Mouse (Mus musculus): ENCODE results near the gene Arhgap17. TPM values are rescaled to one million over a fixed set of nuclear protein-coding genes. Genes with fewer than 3 reads are reported as not detected.

Arhgap17 gene
- 10 to 100 TPM; 17.8 to 24.4 TPM for polyA plus RNA-seq (2017; shearing (Covaris generic))

DNA sequence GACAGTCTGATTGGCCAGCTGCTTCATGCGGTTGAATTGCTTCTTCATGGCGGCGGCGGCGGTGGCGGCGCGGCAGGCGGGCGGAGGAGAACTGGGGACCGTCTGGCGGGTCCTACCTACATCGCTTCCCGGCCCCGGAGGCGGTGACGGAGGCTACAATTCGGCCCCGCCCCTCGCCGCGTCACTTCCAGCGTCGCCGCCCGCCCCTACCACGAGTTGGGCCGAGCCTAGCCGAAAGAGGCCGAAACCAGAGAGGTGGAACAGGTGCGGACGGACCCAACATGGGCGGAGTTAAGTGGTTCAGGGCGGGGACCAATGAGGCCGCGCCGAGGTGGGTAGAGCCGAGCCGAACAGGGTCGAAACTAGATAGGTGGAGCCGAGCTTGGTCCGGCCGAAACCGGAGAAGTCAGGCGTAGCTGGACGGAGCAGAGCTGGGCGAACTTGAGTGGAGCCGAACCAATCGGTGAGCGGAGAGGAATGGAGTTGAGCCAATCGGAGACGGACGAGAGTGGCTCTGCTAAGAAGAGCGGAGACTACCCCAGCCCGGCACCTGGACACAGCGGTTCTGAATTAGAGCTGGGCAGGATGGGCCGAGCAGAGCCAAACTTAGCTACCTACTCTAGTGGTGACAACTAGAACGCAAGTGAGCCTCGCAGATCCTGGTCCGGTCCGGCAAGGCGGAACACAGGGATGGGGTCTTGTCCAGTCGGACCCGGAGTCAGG, at the start of gene Arhgap17, which contains the start of gene Lcmt1:
TSS of gene Arhgap17 (minus strand) at position 157 of the 723 bp plus-strand sequence.
TSS of gene Lcmt1 (plus strand) at position 26 of the 723 bp plus-strand sequence.
- peak; percentile 94 for ATAC-seq

DNA sequence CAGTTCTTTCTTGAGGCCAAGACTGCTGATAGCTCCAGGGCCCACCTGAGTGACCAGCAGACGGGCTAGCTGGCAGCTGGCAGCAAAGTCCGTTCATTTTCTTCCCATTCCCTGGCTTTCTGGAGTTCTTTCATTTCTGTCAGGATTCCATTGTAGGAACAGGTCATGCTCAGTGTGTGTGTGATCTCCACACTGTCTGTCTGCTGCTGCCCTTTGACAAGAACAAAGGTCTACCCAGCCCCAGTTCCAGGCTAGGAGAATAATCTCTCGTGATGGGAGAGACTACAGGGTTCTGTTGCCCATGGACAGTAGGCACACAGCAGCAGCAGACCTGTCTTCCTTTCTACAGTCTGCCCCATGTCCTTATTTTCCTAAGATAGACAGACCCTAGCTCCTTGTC, 47.9 kb upstream of the Arhgap17 start:
- ATAC-seq = no peak

- no peak for ATAC-seq
These were observed 47.1 kb upstream of the Arhgap17 start for GRCm38 (mm10) chr7:123416803-123417202.

- ATAC-seq = no peak
These were observed 42.4 kb upstream of the Arhgap17 start for GRCm38 (mm10) chr7:123412143-123412542.

DNA sequence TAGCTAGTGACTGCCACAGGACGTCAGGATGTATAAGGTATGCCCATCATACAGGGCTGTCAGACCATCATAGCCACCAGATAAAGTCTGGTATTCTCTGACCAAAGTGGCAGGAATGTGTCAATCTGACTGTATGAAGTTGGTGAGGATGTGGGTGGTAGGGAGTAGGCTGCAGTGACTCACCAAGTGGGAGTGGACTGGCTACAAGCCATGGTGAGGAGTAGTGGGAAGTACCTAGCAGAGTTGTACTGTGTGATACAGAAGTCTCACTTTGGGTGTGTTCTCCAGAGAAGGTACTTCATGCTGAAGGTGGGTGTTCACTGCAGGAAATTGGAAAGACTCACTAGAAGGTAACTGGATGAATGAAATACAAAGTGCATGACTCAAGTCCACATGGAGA, 41.4 kb upstream of the Arhgap17 start:
- ATAC-seq = no peak

DNA sequence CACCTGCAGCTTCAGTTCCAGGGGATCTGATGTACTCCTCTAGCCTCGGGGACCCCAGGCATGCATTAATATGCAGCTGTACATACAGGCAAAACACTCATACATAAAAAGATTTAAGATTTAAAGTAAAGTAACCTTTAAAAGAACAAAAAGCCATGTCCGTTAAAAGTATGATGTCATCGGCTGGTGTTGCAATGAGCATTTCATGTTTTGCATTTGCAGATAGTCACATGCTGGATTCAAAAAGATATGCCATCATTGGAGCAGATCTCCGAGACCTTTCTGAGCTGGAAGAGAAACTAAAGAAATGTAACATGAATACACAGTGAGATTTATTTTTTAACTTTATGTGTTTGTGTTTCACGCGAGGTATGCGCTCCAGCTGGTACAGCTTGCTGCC, 40.8 kb upstream of the Arhgap17 start:
- ATAC-seq = no peak

DNA sequence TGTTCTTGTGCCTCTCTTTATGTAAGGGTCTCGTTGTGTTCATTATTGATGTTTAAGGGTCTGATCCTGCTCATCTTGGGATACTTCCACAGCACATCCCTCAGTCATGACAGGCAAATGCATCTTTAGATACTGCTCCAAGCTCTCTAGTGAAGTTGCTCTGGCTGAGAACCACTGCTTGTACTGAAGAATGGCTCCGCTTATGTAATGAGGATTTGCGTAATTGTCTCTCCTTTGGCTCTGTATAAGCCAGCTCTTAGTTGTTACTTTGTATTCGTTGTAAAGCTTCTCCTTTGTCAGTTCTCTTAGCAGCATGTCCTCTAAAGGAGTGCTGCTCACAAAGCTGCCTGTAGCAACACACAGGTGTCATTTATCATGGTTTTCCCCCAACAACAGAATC, 37.3 kb upstream of the Arhgap17 start:
- no peak for ATAC-seq

DNA sequence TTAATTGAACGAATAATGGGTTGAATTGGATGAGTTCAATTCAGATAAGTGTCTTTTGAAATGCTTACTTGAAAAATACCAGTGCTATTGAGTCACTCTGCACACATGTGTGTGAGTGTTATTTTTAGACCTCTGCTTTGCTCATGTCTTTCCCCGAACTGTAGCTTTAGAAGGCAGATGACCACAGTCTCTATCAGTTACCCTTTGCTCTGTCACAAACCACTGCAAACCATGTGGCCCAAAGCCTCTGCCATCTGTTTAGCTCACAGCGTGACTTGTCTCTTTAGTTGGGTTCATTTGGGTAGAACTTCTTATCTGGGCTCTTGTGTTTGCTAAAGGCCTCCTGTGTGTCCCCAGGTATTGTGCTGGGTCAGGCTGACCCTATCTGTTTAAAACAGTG, 35.9 kb upstream of the Arhgap17 start:
- no peak for ATAC-seq

DNA sequence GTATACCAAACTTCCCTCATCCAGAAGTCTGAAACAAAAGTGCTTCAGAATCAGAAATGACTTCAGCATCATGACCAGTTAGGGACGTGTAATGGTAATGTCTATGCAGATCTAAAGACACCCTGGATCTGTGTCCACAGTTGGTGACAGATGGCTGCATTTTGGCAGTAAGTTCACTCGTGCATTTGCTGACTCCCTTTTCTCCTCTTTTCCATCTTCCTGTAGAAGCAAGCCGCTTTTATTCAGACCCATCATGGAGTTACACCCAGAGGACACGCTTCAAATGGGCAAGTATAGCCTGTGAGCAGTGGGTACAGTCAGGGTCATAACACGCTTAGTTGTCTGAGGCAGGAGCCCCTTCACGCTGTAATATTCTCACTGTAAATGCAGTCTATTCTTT, 34.5 kb upstream of the Arhgap17 start:
- ATAC-seq = no peak

- ATAC-seq = no peak
These were observed 31.4 kb upstream of the Arhgap17 start for GRCm38 (mm10) chr7:123401121-123401520.

DNA sequence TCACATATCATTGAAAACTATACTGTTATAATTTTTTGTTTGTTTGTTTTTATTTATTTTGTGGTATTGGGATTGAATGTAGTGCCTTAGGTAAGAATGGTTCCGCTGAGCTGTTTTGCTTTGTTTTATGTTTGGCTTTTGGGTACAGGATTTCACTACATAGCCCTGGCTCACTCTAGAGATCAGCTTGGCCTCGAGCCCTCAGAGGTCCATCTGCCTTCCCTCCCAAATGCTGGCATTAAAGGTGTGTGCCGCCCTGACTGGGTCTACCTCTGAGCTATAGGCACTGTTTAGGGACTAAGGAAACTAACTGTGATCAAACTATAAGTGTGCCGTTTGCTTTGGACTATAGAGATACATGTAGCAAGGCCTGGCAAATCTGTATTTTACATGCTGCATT, 29.6 kb upstream of the Arhgap17 start:
- ATAC-seq = no peak

- no peak for ATAC-seq
These were observed 29.1 kb upstream of the Arhgap17 start for GRCm38 (mm10) chr7:123398828-123399227.

- no peak for ATAC-seq
These were observed 28.2 kb upstream of the Arhgap17 start for GRCm38 (mm10) chr7:123397931-123398330.

DNA sequence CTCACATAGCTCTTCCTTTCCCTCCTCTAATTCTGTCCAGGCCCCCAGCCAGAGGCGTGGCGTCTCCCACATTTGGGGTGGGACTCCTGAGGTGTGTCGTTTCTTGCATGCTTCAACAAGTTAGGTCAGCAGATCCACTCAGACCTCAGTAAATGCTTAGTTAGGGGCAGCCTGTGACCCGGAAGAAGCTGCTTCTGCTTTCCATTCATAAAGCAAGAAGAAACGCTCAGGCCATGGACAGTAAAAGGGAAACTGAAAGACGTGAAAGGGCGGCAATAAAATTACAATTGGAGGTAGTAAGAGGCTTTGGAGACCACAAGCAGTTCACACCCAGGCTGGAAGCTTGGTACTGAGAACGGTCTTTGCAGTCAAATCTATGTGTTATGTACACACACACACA, 27.7 kb upstream of the Arhgap17 start:
- ATAC-seq = no peak

GRCm38 (mm10) chr7:123396900-123397299, 27.2 kb upstream of the Arhgap17 start:
- ATAC-seq = no peak

GRCm38 (mm10) chr7:123394271-123394670, 24.6 kb upstream of the Arhgap17 start:
- no peak for ATAC-seq

- no peak for ATAC-seq
These were observed 20.1 kb upstream of the Arhgap17 start for GRCm38 (mm10) chr7:123389686-123390280.

GRCm38 (mm10) chr7:123385693-123386407, 16.1 kb upstream of the Arhgap17 start:
- ATAC-seq = no peak

- ATAC-seq = peak; percentile 100
These were observed 8.0 kb upstream of the Arhgap17 start for GRCm38 (mm10) chr7:123377443-123378400.

DNA sequence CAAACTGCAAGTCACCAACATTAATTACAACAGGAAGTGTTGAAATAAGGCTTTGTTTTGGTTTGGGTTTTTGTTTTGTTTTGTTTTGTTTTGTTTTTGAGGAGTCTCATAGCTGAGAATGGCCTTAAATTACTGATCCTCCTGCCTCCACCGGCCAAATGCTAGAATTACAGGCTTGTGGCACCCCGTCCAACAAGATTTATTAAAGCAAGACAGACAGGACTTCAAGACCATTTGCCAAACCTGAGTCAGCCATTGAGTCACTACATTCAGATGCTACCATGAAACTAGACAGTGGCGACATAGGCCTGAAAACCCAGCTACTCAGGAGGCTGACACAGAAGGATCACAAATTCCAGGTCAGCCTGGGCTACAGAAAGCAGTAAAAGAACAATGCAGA, 1.8 kb upstream of the Arhgap17 start:
- no peak for ATAC-seq

DNA sequence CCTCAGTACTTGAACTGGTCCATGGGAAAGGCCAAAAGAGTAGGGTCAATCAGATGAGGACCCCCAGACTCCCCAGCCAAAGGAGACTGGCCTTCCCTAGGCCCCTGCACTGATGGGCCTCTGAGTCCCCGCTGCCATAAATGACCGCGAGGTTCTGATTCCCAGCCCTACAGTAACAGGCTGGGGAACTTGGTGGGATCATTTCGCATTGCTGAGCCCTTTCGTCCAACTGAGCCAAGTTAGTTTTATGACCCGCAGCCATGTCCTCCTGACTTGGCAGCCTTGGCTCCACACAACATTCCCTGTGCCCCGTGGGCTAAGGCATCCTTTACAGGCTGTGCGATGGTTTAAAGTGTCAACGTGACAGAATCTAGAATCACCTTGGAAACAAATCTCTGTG, 985 bp upstream of the Arhgap17 start:
- no peak for ATAC-seq

Measured in activated CD4-positive, CD25-positive, alpha-beta regulatory T cell, adult 4 months (primary cell).